Mouse (Mus musculus) gastrocnemius, postnatal 36 days (tissue): ENCODE measurements around the gene Wdr63. TPM values are rescaled to one million over a fixed set of nuclear protein-coding genes. Genes with fewer than 3 reads are reported as not detected.

Source experiments
- DNase-seq, 2 experiments: peaks; one replicate each; pipeline ENCODE4 v3.0.0; 2022
- intact Hi-C: fragments of 180-260 bp; cut with DNase I; formaldehyde crosslinking; loops from one replicate; pipeline ENCODE4 v1.15.1; 2025
- total RNA-seq, 2 experiments: library from RNA; stranded (reverse); gene quantifications; 2 replicates each; pipeline ENCODE4 v1.2.3; 2021

Gene Wdr63
- total RNA-seq, 2 experiments from 2014 or later, result not detected

- intact Hi-C loops, result loop anchor here (2.0 to 5.0 kb wide), 2 partner anchors 117 to 122 kb away; partner anchors contain the start of gene 2410004B18Rik
- no peak for DNase-seq
Observed at GRCm38 (mm10) chr3:146059356-146059926, 48.5 kb downstream of the Wdr63 start.

GRCm38 (mm10) chr3:146058263-146058662 lies 49.7 kb downstream of the Wdr63 start:
- intact Hi-C loops, result loop anchor here (2.0 to 5.0 kb wide), 2 partner anchors 119 to 121 kb away; partner anchors contain the start of gene 2410004B18Rik
- DNase-seq, result peak in 1 of 2 experiments; percentile 25

- intact Hi-C loops, result loop anchor here (5.0 kb wide), 1 partner anchor 120 kb away; the partner anchor contains the start of gene 2410004B18Rik
- DNase-seq, result no peak
Observed at GRCm38 (mm10) chr3:146057131-146057530, 50.8 kb downstream of the Wdr63 start.

DNA sequence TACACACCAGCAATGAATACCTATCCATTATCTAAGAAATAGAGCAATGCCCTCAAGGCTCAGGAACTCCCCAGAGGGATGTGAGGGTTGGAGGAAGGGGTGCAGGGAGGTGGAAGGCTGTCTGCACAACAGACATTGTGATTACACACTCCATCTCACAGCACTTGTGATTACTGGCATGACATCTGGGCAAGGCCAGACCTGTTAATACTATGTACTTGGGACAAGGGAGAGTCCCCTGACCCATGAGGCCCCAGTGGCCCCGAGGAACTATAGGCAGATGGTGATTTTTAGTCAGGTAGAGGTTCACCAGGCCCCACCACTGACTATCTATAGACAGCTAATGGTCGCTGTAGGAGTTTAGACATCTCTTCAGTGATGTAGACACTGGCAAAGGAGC lies 54.1 kb downstream of the Wdr63 start:
- no peak for DNase-seq
- intact Hi-C loops, result no loop called here

DNA sequence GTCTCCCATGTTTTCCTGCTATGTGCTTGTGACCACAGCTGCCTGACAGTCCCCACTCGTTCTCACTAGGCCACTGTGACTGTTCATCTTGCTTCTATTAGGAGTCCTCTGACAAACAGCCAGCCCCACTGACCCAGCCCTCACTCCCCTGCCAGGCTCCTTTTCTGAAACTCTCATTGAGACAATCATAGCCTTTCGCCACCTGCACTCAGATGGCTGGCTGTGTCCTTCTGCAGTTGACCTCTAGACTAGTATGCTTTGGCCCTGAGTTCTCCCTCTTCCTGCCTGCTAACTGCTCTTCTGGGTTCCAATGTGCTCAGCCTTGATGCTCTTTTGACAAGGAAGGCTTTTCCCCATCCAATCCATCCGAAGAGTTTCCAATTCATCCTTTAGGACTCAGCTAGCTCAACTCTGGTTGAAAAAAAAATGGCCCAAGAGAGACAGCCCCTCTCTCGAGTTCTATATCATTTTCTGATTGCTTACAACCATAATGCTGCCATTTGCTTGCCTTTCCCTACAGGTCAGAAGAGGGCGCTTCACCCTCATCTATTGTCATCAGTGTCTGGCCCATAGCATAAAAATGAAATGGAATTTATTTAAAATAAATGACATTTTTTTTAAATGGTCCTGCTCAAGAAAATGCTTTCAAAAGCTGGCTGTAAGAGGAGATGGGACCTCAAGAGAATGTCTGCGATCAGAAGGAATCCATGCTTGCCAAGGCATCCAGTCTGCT lies 54.7 kb downstream of the Wdr63 start:
- no peak for DNase-seq
- intact Hi-C loops, result no loop called here

DNA sequence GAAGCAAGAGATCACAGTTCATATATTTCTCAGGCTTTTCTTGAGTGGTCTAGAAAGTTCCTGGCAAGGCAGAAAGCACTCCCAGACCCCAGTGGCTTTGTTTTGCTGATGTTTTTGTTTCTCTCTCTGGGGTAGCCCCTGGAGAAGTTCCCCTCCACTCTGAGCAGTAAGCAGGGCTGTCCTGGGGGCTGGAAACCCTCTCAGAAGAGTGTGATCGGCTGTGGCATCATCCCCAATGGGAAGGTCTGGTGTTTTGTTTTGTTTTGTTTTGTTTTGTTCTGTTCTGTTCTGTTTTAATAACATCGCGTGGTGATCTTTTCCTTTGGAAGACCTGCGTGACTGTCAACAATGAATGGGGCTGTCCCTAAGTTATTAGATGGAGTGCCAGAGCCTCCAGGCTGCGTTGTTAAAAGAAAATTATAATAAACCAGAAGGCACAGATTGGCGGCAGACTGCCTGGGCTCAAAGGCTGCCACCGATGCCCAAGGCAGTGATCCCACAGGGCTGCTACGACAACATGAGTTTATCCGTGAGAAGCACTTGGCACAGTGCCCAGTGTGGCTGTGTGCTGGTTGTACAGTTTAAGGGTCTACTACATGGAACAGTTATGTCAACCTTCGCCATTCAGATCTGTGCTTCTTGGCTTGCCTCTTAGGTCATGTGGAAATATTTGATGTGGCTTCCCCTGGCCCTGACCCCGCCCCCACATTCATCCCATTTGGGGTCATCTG lies 56.5 kb downstream of the Wdr63 start:
- no peak for DNase-seq
- intact Hi-C loops, result no loop called here

- DNase-seq, result no peak
- intact Hi-C loops, result no loop called here
Observed at GRCm38 (mm10) chr3:146049951-146050350, 58.0 kb downstream of the Wdr63 start.

- no peak for DNase-seq
Observed at GRCm38 (mm10) chr3:146047704-146048207, 60.2 kb downstream of the Wdr63 start.

DNA sequence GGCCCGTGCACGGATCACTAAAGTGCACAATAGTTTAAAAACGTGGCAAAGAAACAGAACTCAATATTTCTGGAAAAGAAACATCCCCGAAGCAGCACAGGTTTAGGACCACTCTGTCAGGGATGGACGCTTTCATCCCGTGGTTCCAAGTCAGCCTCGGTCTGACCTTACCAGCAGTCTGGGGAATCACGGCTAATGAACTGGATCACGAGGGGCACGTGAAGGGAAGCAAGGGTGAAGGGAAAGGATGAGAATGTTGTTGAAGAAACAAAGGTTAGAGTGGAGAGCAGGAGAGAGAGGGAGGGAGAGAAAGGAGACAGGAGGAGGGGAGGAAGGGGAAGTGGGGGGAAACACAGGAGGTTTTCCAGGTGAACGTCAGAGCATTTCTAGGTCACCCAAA lies 61.9 kb downstream of the Wdr63 start:
- DNase-seq, result no peak
- intact Hi-C loops, result no loop called here

More at GRCm38 (mm10) chr3:146047704-146048207, 60.2 kb downstream of the Wdr63 start:
- intact Hi-C loops, result no loop called here

GRCm38 (mm10) chr3:146044977-146045376 lies 63.0 kb downstream of the Wdr63 start:
- no peak for DNase-seq
- intact Hi-C loops, result no loop called here

DNA sequence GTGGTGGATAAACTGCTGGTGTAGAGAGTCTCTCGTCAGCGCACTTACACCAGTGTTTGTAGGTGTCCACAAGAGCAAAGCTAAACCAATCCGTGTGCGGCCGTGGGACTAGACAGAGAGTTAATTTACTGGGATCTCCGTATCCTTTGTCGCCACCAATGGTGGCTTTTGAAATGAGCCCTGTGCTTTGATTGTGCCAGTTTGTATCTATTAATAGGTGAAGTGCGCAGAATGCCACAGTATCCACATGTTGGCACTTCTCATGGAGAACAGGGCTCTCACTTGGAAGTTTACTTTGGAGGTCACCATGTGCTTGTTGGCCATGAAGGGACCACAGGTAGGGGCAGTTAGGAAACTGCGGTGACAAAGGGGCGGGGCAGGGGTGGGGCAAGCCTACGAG lies 66.5 kb downstream of the Wdr63 start:
- DNase-seq, result no peak
- intact Hi-C loops, result no loop called here

- no peak for DNase-seq
- intact Hi-C loops, result no loop called here
Observed at GRCm38 (mm10) chr3:146039132-146039903, 68.6 kb downstream of the Wdr63 start.

DNA sequence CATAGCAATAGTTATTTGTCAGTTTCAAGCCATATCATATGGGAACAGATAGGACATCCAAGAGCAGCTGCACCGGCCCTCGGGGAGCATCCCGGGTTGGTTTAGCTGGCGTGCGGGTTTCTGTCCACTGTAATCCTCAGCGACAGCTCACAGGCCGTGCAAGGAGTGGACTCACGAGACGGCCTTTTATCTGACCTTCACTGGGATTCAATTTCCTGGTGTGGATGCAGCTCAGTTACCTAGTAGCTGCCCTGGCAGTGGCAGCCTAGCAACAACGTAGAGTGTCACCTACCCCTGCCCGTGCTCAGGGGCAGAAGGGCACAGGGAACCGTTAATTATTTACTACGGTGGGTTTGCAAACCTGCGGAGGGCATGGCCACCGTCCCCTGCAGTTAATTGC lies 70.0 kb downstream of the Wdr63 start:
- intact Hi-C loops, result no loop called here

GRCm38 (mm10) chr3:146032976-146033375 lies 75.0 kb downstream of the Wdr63 start:
- no peak for DNase-seq
- intact Hi-C loops, result no loop called here

More for the DNA sequence above, 70.0 kb downstream of the Wdr63 start:
- no peak for DNase-seq

DNA sequence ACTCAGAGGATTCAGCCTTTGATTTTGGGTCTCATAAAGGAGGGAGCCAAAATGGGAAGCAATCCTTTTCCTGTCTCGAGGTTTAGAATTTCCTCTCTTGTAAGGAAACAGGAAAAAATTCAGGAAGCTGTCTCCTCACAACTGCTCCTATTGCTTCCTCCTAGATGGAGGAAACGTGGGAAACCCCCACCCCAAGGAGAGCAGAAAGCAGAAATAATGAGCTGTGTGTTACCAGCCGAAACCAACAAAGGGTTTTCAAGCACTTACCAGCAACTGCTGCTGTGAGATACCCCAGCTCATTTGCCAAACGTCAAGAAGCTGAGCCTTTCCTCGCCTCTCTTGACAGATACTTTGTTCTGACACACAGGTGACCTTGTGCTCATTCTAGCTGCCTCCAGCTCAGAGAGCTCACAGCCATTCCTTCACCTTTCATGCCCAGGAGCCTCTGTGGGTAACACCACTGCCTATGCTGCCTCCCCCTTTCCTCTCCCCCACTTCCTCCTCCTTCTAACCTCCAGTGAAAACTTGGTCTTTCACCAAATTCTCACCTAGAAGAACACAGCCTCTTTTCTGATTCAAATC lies 77.6 kb downstream of the Wdr63 start:
- DNase-seq, result no peak
- intact Hi-C loops, result no loop called here

- no peak for DNase-seq
- intact Hi-C loops, result no loop called here
Observed at GRCm38 (mm10) chr3:146029234-146029633, 78.7 kb downstream of the Wdr63 start.

DNA sequence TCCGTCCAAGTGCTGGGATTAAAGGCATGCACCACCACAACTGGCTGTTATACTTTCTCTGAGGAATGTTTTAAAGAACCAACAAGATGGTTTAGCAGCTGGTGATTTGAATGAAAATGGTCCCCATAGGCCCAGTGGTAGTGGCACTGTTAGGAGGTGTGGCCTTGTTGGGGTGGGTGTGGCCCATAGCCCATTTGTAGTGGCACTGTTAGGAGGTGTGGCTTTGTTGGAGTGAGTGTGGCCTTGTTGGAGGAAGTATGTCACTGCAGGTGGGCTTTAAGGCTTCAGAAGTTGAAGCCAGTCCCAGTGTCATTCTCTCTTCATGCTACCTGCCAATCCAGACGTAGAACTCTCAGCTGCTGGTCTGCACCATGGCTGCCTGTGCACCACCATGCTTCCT lies 79.5 kb downstream of the Wdr63 start:
- DNase-seq, result no peak

DNA sequence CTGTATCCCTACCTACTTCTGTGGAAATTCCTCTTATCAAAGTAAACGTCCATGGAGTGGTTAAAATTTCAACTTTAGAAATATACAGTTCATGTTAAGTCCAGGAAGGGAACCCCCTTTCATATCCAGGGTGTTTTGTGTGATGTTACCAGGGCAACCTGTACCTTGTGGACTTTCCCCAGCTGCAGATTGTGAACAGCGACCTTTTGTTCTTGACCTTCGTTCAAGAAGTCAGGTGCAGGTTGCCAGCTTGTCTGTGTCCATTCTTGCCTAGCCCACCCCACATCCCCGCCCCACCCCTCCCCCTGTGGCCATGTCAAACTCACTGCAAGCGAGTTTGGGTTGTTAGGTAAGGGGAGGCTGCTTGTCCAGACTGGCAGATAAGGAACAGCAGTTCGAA lies 80.8 kb downstream of the Wdr63 start:
- no peak for DNase-seq
- intact Hi-C loops, result no loop called here

More for the DNA sequence above, 79.5 kb downstream of the Wdr63 start:
- intact Hi-C loops, result no loop called here

DNA sequence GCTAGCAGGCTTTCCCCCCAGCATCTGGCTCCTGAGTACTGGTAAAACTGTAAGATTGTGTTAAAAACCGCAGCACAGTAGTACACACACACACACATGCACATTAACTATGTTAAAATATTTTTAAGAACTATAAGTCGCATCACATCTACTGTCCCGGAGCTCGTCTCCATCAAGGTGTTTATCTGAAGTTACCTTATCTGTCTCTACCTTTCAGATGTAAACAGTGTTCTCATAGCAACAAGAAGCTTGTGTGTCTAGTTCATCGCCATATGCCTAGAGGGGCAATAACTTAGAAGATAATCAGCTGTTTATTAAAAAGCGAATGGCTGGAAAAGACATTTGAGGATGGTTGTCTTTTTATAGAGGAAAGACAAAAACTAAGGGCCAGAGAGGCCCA lies 82.4 kb downstream of the Wdr63 start:
- intact Hi-C loops, result no loop called here

GRCm38 (mm10) chr3:146024746-146025145 lies 83.2 kb downstream of the Wdr63 start:
- intact Hi-C loops, result no loop called here
- no peak for DNase-seq

More for the DNA sequence above, 82.4 kb downstream of the Wdr63 start:
- DNase-seq, result no peak
